Mouse (Mus musculus) adrenal gland, postnatal 10 days (tissue): ENCODE measurements at regions not wholly inside any gene's neighbourhood (a gene's known extent, or its start where the extent isn't known, plus 50 kb on each side); places are given as distances from the start of the nearest gene placed in this dataset.

Experiments used
- DNase-seq: peaks from one replicate; pipeline ENCODE4 v3.0.0; 2021; ENCODE audit warnings: mixed read lengths

DNA sequence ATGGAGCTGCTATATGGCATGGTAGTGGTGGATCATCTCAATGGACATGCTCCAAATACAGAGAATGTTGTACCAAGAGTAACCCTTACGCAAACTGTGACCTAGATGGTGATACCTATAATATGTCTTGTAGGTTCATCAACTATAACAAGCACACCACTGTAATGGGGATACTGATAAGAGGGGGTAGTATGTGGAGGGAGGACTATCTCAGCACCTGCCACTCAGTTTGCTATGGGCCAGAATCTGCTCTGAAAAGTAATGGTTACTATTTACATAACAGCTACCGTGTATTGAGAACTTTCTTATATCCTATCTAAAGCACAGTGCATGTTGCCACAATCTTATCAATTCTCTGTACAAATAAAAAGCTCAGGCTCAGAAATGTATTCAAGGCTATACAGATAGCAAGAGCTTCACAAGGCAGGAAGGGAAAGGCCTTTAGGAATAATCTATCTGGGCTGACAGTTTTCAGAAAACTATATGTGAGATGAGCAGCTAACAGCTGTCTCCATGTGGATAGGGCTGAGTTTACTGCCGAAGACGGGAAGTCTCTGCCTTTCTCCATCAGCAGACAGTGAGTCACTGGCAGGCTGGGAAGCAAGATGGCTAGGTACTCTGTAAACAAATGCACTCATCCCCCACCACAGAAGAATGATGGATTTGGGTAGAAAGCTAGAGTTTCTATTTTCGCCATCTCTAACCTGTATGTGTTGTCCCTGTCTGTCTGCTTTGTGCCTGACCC is 77.1 kb upstream of the Nck2 start:
- DNase-seq = no peak

DNA sequence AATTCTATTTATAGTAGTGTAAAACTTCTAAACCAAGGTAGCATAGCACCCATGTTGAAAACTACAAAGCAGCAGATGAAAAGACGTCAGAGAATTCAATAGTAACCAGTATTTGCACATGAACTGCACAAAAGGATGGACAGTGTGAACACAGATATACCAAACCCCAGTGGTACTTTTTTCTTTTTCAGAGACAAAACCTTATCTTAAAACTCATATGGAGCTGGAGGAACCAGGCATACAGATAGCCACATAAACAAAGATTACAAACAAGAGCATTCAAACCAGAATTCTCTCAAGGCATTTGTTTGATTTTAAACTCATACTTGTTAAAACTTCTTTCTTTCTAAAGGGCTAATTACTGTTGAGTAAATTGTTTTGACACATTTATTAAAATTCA is 72.5 kb upstream of the Nck2 start:
- DNase-seq = no peak

DNA sequence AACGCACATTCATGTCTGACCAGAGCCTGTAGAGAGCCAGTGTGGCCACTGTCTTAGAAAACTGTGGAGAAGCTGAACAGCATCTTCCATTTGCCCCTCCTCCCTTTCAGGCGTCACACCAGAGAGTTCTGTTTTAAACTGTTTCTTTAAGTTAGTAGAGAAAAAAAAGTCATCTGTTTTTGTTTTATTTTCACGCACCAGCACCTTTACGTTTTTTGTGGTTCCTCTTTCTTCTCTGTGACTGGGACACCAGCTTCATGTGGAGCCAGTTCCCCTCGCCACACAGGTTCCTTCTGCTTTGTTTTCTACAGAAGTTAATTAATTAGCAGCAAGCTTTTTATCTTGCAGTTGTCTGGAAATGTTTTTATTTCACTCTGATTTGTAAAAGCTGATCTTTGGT is 69.4 kb upstream of the Nck2 start:
- no peak for DNase-seq

DNA sequence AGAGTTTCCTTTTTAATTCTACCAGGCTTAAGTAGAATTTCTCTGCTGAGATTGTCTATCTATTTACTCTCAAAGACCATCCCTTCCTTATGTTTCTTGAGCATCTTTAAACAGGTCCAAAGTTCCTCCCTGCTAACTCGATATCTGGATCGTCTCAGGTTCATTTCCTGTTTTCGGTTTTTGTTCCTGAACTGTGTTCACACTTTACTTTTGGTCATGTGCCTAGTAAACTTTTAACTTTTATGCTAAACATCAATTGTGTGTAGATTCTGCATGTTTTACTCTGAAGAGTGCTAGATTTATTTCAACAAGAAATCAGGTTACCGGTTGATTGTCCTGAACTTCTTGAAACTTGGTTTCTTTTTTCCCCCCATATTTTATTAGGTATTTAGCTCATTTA is 68.5 kb upstream of the Nck2 start:
- DNase-seq = no peak

DNA sequence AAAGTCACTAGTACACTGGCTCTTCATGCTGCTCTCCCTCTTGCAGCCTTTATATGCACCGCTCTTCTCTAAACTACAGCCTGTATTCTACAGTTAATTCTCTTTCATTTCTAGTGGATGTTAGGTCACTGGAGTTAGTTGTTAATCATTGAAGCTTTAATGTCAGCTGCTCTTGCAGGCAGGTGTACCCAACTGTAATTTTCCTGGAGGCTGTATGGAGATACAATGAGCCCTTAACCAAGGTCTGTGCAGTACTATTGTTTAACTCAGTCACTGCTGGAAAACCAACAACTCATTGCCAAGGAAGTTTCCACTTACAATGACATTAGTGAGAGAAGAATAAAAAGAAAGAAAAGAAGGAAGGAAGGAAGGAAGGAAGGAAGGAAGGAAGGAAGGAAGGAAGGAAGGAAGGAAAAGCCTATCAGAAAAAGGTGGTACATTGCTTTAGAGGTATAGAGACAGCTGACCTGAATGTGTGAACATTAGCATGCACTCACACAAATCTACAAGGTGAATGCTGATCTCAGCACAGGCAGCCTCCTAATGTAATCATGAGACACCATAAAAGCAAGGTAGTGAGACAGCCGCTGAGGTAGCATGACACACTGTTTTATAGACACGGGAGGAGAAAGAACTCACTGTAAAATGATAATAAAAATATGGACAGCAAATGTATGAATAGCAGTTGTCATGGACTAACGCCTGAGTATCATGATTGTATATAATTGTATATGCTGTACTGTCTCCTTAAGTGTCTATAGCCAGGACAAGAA is 66.7 kb upstream of the Nck2 start:
- DNase-seq = no peak

DNA sequence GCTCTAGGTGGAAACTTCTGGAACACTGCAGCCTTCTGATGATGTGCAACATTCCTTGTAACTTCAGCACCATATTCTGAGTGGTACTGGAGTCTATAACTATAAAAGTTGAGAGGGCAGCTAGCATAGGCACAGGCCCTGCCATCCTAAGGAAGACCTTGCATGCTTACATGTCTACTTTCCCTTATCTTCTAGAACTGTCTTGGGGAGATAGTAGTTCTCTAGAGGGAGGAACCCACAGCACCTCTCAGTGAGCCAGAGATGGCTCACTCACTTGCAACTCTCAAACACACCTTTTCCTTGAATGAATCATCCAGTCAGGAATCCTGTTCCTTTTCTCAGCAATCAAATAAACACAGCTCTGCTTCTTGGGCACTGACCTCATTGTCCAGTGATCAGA is 59.4 kb upstream of the Nck2 start:
- no peak for DNase-seq

DNA sequence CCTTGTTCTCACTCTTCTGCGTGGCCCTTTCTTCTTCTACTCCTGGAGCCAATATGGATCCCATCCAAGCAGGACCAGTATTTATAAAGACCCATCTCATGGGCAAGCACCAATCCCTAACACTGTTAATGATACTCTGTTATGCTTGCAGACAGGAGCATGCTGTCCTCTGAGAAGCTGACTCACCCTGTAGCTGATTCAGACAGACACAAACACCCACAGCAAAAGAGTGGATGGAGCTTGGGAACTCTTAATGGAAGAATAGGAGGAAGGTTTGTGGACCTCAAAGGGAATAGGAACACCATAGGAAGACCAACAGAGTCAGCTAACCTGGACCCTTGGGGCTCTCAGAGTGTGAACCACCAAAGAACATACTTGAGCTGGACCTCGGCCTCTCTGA is 50.3 kb upstream of the Nck2 start:
- DNase-seq = no peak
